22 mouse cellular contexts compared by ENCODE assay signal in the genomic region with DNA sequence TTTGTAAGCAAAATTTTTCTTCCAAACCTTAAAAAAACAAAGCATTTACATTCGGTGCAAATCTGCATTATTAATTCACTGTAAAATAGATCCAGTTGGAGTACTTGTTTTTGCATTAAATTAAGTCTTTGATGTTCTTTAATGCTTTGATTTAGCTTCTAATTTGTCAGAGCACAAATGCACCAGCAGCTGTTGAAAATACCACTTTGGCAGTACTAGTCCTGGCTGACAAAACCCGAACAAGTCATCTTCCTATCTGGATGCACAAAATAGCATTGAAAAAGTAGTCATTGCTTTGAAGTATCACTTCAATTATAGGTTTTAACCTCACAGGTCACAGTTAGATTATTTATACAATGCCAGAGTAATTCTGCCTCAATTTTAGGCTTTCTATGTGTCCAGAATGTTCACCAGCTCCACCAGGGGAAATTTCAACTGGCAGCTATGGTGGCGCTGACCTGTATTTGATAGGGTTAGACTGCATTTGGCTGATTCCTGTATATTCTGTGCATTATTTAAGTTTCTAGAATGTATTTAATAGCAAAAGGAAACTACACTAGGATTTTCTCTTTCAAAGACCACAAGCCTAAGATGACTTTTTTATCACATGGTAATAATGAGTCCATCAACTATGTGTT.
DNase-seq lines count a peak whose midpoint lies in the region; ATAC-seq and TF ChIP-seq lines count a peak whose summit lies in the region.
"Had no signal": no experiment of that assay in that cellular context is flagged by ENCODE, and none has a peak within 500 bp of the region (broad histone marks: within the 10 kb centered on the region; RNA-seq: fewer than 3 reads in every experiment).

No protein-coding gene starts in this region.

- no peak overlapping the region for H3K4me3 ChIP-seq in hindbrain, postnatal 0 days (ENCODE audit: low read length)
- H3K4me3 ChIP-seq in hindbrain, embryonic 16.5 days (ENCODE audit: low read length), result no peak overlapping the region
- no peak overlapping the region for H3K4me3 ChIP-seq in forebrain, embryonic 16.5 days (replicated peaks; ENCODE audit: low read length)
- H3K4me3 ChIP-seq in neural tube, embryonic 15.5 days (replicated peaks), result no peak overlapping the region
- H3K4me3 ChIP-seq: embryonic facial prominence, embryonic 13.5 days; heart, adult 2 months; heart, embryonic 15.5 days; hindbrain, embryonic 10.5 days had no signal

- no peak overlapping the region for H3K9ac ChIP-seq in hindbrain, postnatal 0 days (replicated peaks; ENCODE audit: low read length)
- H3K9ac ChIP-seq in hindbrain, embryonic 16.5 days (ENCODE audit: low read depth, low read length), result no peak overlapping the region
- H3K9ac ChIP-seq in forebrain, embryonic 16.5 days (replicated peaks; ENCODE audit: low read depth, low read length), result no peak overlapping the region
- no peak overlapping the region for H3K9ac ChIP-seq in neural tube, embryonic 15.5 days (replicated peaks)
- H3K9ac ChIP-seq: embryonic facial prominence, embryonic 13.5 days; heart, embryonic 15.5 days; hindbrain, embryonic 14.5 days had no signal

- no peak overlapping the region for H3K4me2 ChIP-seq in hindbrain, postnatal 0 days (ENCODE audit: low read depth, low read length)
- no peak overlapping the region for H3K4me2 ChIP-seq in hindbrain, embryonic 16.5 days (ENCODE audit: low read length)
- no peak overlapping the region for H3K4me2 ChIP-seq in forebrain, embryonic 16.5 days (ENCODE audit: low read length)
- no peak overlapping the region for H3K4me2 ChIP-seq in neural tube, embryonic 15.5 days
- H3K4me2 ChIP-seq: embryonic facial prominence, embryonic 13.5 days; heart, embryonic 11.5 days; heart, embryonic 15.5 days; hindbrain, embryonic 14.5 days had no signal

- H3K27ac ChIP-seq in hindbrain, postnatal 0 days, result peak overlapping the region; percentile 48; the same call in 1 of the 2 replicates
- H3K27ac ChIP-seq in hindbrain, embryonic 16.5 days (ENCODE audit: low read depth, low read length), result no peak overlapping the region
- peak overlapping the region; percentile 50; the same call in 1 of the 2 replicates for H3K27ac ChIP-seq in forebrain, embryonic 16.5 days (ENCODE audit: low read length)
- H3K27ac ChIP-seq in neural tube, embryonic 15.5 days (replicated peaks), result no peak overlapping the region
- H3K27ac ChIP-seq: embryonic facial prominence, embryonic 13.5 days; heart, adult 2 months; heart, embryonic 15.5 days; hindbrain, embryonic 10.5 days; hindbrain, embryonic 14.5 days had no signal

- no peaks in the 10 kb centered on the region for H3K4me1 ChIP-seq in hindbrain, postnatal 0 days (ENCODE audit: insufficient read depth, low read length)
- no peaks in the 10 kb centered on the region for H3K4me1 ChIP-seq in hindbrain, embryonic 16.5 days (ENCODE audit: control insufficient read depth, insufficient read depth, low read depth, low read length)
- H3K4me1 ChIP-seq in forebrain, embryonic 16.5 days (replicated peaks; ENCODE audit: control insufficient read depth, insufficient read depth, low read length), result peaks cover 6% of the 10 kb centered on the region; the same call in 1 of the 2 replicates
- no peaks in the 10 kb centered on the region for H3K4me1 ChIP-seq in neural tube, embryonic 15.5 days
- H3K4me1 ChIP-seq: embryonic facial prominence, embryonic 13.5 days; heart, embryonic 15.5 days; hindbrain, embryonic 10.5 days had no signal

- no peak for TF ChIP-seq CTCF in hindbrain, postnatal 0 days (IDR thresholded peaks at IDR 0.05; ENCODE audit: low read depth)
- no peak for TF ChIP-seq CTCF in brain, embryonic 14.5 days (IDR thresholded peaks at IDR 0.05; ENCODE audit: borderline replicate concordance, extremely low read depth, insufficient read depth, insufficient read length)

- no peak for ATAC-seq in hindbrain, postnatal 0 days
- ATAC-seq in hindbrain, embryonic 16.5 days, result no peak
- peak; percentile 84 for ATAC-seq in forebrain, embryonic 16.5 days
- ATAC-seq in neural tube, embryonic 15.5 days (ENCODE audit: low FRiP score), result no peak
- ATAC-seq: inflammation-experienced regulatory T-cells, adult 6 months had no signal

- no peaks in the 10 kb centered on the region for H3K27me3 ChIP-seq in hindbrain, postnatal 0 days (ENCODE audit: insufficient read depth, low read length)
- H3K27me3 ChIP-seq in hindbrain, embryonic 16.5 days (replicated peaks; ENCODE audit: control insufficient read depth, insufficient read depth, low read length), result no peaks in the 10 kb centered on the region
- H3K27me3 ChIP-seq in forebrain, embryonic 16.5 days (replicated peaks; ENCODE audit: control insufficient read depth, insufficient read depth, low read length), result no peaks in the 10 kb centered on the region
- H3K27me3 ChIP-seq in neural tube, embryonic 15.5 days (replicated peaks), result no peaks in the 10 kb centered on the region
- H3K27me3 ChIP-seq: embryonic facial prominence, embryonic 13.5 days; heart, embryonic 15.5 days had no signal

- no peak for DNase-seq in hindbrain, postnatal 0 days (ENCODE audit: low spot score)
- DNase-seq in brain, adult 2 months (ENCODE audit: low read depth, low spot score), result peak; percentile 19
- peak; percentile 84 for DNase-seq in brain, embryonic 14.5 days (ENCODE audit: low read depth)
- DNase-seq in right cerebral cortex, adult 18-20 months, result no peak
- DNase-seq: adrenal gland, adult 2 months; adrenal gland, postnatal 25 days; cerebellum, adult 11 months; cerebellum, adult 9-10 months; cerebellum, postnatal 36 days; gastrocnemius, postnatal 10 days; heart, adult 2 months; heart, postnatal 14 days; kidney, adult 11 months had no signal

- 65% methylated on average over 3 of the region's 3 CpGs for WGBS in hindbrain, postnatal 0 days
- 77% methylated on average over 3 of the region's 3 CpGs for WGBS in hindbrain, embryonic 16.5 days
- WGBS in forebrain, embryonic 16.5 days, result 36% methylated on average over 3 of the region's 3 CpGs
- WGBS in neural tube, embryonic 15.5 days, result 73% methylated on average over 3 of the region's 3 CpGs

- H3K36me3 ChIP-seq in hindbrain, postnatal 0 days (ENCODE audit: insufficient read depth, low read length), result no peaks in the 10 kb centered on the region
- H3K36me3 ChIP-seq in hindbrain, embryonic 16.5 days (ENCODE audit: control insufficient read depth, insufficient read depth, low read length), result no peaks in the 10 kb centered on the region
- H3K36me3 ChIP-seq in forebrain, embryonic 16.5 days (ENCODE audit: control insufficient read depth, insufficient read depth), result no peaks in the 10 kb centered on the region
- no peaks in the 10 kb centered on the region for H3K36me3 ChIP-seq in neural tube, embryonic 15.5 days
- H3K36me3 ChIP-seq: embryonic facial prominence, embryonic 13.5 days; heart, embryonic 15.5 days; hindbrain, embryonic 10.5 days had no signal

- H3K9me3 ChIP-seq in hindbrain, postnatal 0 days (ENCODE audit: low read length), result no peaks in the 10 kb centered on the region
- no peaks in the 10 kb centered on the region for H3K9me3 ChIP-seq in hindbrain, embryonic 16.5 days (ENCODE audit: control insufficient read depth, low read length)
- H3K9me3 ChIP-seq in forebrain, embryonic 16.5 days (ENCODE audit: control insufficient read depth, low read length), result no peaks in the 10 kb centered on the region
- H3K9me3 ChIP-seq in neural tube, embryonic 15.5 days (replicated peaks), result no peaks in the 10 kb centered on the region
- H3K9me3 ChIP-seq: embryonic facial prominence, embryonic 13.5 days; heart, embryonic 15.5 days; hindbrain, embryonic 10.5 days had no signal

- TF ChIP-seq POLR2A in brain, embryonic 14.5 days (IDR thresholded peaks at IDR 0.05; ENCODE audit: borderline replicate concordance, extremely low read depth, insufficient read depth, insufficient read length, poor library complexity, severe bottlenecking), result no peak

Comparison
In these comparisons a context has a peak if more than half of its experiments do, and no peak if none do; other contexts are left out.
1. H3K27ac ChIP-seq: peak in hindbrain, postnatal 0 days (single experiment) and forebrain, embryonic 16.5 days (single experiment); none in hindbrain, embryonic 16.5 days (single experiment) and neural tube, embryonic 15.5 days (single experiment).
2. DNase-seq: peak in brain, adult 2 months (single experiment) and brain, embryonic 14.5 days (single experiment); none in hindbrain, postnatal 0 days (single experiment) and right cerebral cortex, adult 18-20 months (single experiment).